Mouse (Mus musculus): Measurements from ENCODE around the gene Rbx1. TPM values are rescaled to one million over a fixed set of nuclear protein-coding genes. Genes with fewer than 3 reads are reported as not detected.

Gene Rbx1
- total and polyA plus RNA-seq, 3 experiments, result 177 to 238 (median 184) TPM

DNA sequence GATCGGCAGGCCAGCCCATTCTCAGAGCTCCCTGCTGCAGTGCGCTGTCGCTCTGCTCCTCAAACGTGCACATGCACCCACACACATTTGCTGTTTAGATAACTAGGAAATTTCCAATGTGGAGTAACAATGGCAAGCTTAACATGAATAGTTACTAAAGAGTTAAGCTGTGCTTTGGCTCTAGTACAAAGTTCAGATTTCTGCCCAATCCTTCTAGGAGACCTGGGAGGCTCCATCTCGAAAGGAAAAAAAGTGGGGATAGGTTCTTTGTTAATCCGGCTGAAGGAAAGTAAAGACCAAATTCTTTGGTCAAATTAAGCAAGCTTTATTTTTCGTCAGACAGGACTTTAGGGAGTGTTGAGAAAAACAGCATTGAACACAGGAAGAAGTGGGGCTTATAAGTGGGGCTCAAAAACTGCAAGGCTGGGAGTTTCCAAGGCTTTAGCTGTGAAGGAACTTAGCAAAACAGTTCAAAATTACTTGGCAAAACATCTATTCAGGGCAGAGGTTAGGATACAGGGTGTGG lies 43.9 kb upstream of the Rbx1 start:
- no peak for TF ChIP-seq IRF4 (IDR thresholded peaks at IDR 0.05; ENCODE audit: low read depth, low read length)
- no peak for TF ChIP-seq POLR2A (IDR thresholded peaks at IDR 0.05; ENCODE audit: low read depth, low read length)
- no peak for TF ChIP-seq USF1 (IDR thresholded peaks at IDR 0.05; ENCODE audit: low read depth, low read length)
- no peak for TF ChIP-seq UBTF (IDR thresholded peaks at IDR 0.05; ENCODE audit: low read depth, low read length)
- no peak for TF ChIP-seq GABPA (IDR thresholded peaks at IDR 0.05; ENCODE audit: insufficient replicate concordance, low read depth, low read length)
- TF ChIP-seq ZC3H11A (IDR thresholded peaks at IDR 0.05; ENCODE audit: low read depth, low read length), result no peak
- no peak for TF ChIP-seq BHLHE40 (IDR thresholded peaks at IDR 0.05; ENCODE audit: low read depth, low read length)
- TF ChIP-seq ELF1 (IDR thresholded peaks at IDR 0.05; ENCODE audit: low read depth, low read length), result no peak
- Histone ChIP-seq H3K9ac (ENCODE audit: insufficient read depth, low read depth) (no peak overlapping the region), H3K9me3 (replicated peaks; ENCODE audit: low read length) (no peaks in the 10 kb centered on the region), H3K4me1 (ENCODE audit: control insufficient read depth in 1 of 2, insufficient read depth in 2 of 2) (peaks cover 2 to 14% of the 10 kb centered on the region in 2 experiments; a peak in 2 of 4 replicates), H3K79me2 (replicated peaks; ENCODE audit: control insufficient read depth, extremely low read depth, insufficient read depth, poor library complexity, severe bottlenecking) (no peaks in the 10 kb centered on the region), H3K27me3 (replicated peaks) (no peaks in the 10 kb centered on the region), H3K36me3 (replicated peaks in 1 of 2; ENCODE audit: control insufficient read depth in 1 of 2, insufficient read depth in 1 of 2, low read length in 1 of 2) (peaks cover 11 to 42% of the 10 kb centered on the region in 2 experiments), H3K4me2 (ENCODE audit: insufficient read depth, low read depth, poor library complexity, severe bottlenecking) (no peak overlapping the region), H3K27ac (ENCODE audit: insufficient read depth, low read depth) (no peak overlapping the region), H3K4me3 (replicated peaks in 1 of 3; ENCODE audit: low read depth in 2 of 3, low read length in 2 of 3, poor library complexity in 1 of 3) (no peak overlapping the region)
- in situ Hi-C loops (cut with MboI; ENCODE audit: low pct_ligation_motif_present, low pct_unique_long_range_greater_than_20kb, low sequenced_read_pairs) (no loop called here), dilution Hi-C loops (cut with MboI; ENCODE audit: extremely low pct_ligation_motif_present, extremely low pct_unique_long_range_greater_than_20kb, low sequenced_read_pairs) (no loop called here)
- DNase-seq (ENCODE audit: extremely low read depth), result no peak

DNA sequence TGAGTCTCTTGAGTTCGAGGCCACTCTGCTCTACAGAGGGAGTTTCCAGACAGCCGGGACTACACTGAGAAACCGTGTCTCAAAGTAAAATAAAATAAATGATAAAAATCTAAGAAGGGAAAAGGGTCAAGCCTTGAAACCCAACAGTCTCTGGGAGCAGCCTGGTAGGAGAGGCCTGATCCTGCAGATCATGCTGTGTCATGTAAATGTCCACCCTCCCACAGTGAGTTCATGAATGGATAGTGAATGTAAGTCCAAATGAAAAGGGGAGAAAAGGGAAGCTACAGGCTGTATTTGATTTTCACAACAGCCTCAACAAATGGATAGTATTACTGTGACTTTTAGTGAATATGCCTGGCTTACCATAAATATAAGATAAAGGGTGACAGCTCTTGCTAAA lies 40.8 kb upstream of the Rbx1 start:
- no peak overlapping the region for H3K9ac ChIP-seq (ENCODE audit: insufficient read depth, low read depth)
- H3K4me3 ChIP-seq (replicated peaks in 1 of 3; ENCODE audit: low read depth in 2 of 3, low read length in 2 of 3, poor library complexity in 1 of 3), result no peak overlapping the region
- no peaks in the 10 kb centered on the region for H3K27me3 ChIP-seq (replicated peaks)
- TF ChIP-seq TCF12 (IDR thresholded peaks at IDR 0.05; ENCODE audit: low read depth, low read length) (no peak), MAX (IDR thresholded peaks at IDR 0.05; ENCODE audit: low read length) (no peak), BHLHE40 (IDR thresholded peaks at IDR 0.05; ENCODE audit: low read depth, low read length) (no peak), ZMIZ1 (IDR thresholded peaks at IDR 0.05; ENCODE audit: low read depth, low read length) (no peak), E2F4 (IDR thresholded peaks at IDR 0.05; ENCODE audit: insufficient replicate concordance, low read depth, low read length) (no peak), MAFK (IDR thresholded peaks at IDR 0.05; ENCODE audit: insufficient replicate concordance, low read length) (no peak), ELF1 (IDR thresholded peaks at IDR 0.05; ENCODE audit: low read depth, low read length) (no peak), MXI1 (IDR thresholded peaks at IDR 0.05; ENCODE audit: low read depth, low read length) (no peak), USF1 (IDR thresholded peaks at IDR 0.05; ENCODE audit: low read depth, low read length) (no peak), CHD2 (IDR thresholded peaks at IDR 0.05; ENCODE audit: low read length) (no peak), ZNF384 (IDR thresholded peaks at IDR 0.05; ENCODE audit: low read depth, low read length) (no peak), TBP (conservative IDR thresholded peaks at IDR 0.05; ENCODE audit: low read depth, low read length) (no peak), RCOR1 (conservative IDR thresholded peaks at IDR 0.05; ENCODE audit: low read depth, low read length) (no peak)
- no peak overlapping the region for H3K27ac ChIP-seq (ENCODE audit: insufficient read depth, low read depth)
- H3K9me3 ChIP-seq (replicated peaks; ENCODE audit: low read length), result no peaks in the 10 kb centered on the region
- dilution Hi-C loops (cut with MboI; ENCODE audit: extremely low pct_ligation_motif_present, extremely low pct_unique_long_range_greater_than_20kb, low sequenced_read_pairs) (no loop called here), in situ Hi-C loops (cut with MboI; ENCODE audit: low pct_ligation_motif_present, low pct_unique_long_range_greater_than_20kb, low sequenced_read_pairs) (no loop called here)
- no peaks in the 10 kb centered on the region for H3K79me2 ChIP-seq (replicated peaks; ENCODE audit: control insufficient read depth, extremely low read depth, insufficient read depth, poor library complexity, severe bottlenecking)
- H3K36me3 ChIP-seq (replicated peaks in 1 of 2; ENCODE audit: control insufficient read depth in 1 of 2, insufficient read depth in 1 of 2, low read length in 1 of 2), result peaks cover 18 to 48% of the 10 kb centered on the region in 2 experiments
- no peak for DNase-seq (ENCODE audit: extremely low read depth)
- H3K4me2 ChIP-seq (ENCODE audit: insufficient read depth, low read depth, poor library complexity, severe bottlenecking), result no peak overlapping the region
- peaks cover 2 to 8% of the 10 kb centered on the region in 2 experiments; a peak in 2 of 4 replicates for H3K4me1 ChIP-seq (ENCODE audit: control insufficient read depth in 1 of 2, insufficient read depth in 2 of 2)

Measured in CH12.LX (cell line).